Mouse (Mus musculus): Measurements from ENCODE around the gene Nosip. TPM values are rescaled to one million over a fixed set of nuclear protein-coding genes. Genes with fewer than 3 reads are reported as not detected.
A peak's percentile ranks its signal among the peaks of the same experiment; 100 is the strongest.

The Nosip gene
- polyA plus RNA-seq, 1 experiment from 2014 or later, result 60.9 TPM

GRCm38 (mm10) chr7:45052181-45052861 lies 9.9 kb upstream of the Nosip start:
- DNase-seq (ENCODE audit: low spot score), result peak; percentile 68
- peaks cover 15% of the 10 kb centered on the region for H3K4me1 ChIP-seq (replicated peaks; ENCODE audit: control insufficient read depth, insufficient read depth, low read length)
- ATAC-seq (replicated peaks; ENCODE audit: low FRiP score), result no peak
- H3K9ac ChIP-seq (ENCODE audit: low read depth, low read length), result peak overlapping the region; percentile 91
- under 1% methylated on average over 38 of the region's 38 CpGs for WGBS
- H3K9me3 ChIP-seq (ENCODE audit: control insufficient read depth, low read length), result no peaks in the 10 kb centered on the region
- peak overlapping the region; percentile 100 for H3K4me2 ChIP-seq
- no peaks in the 10 kb centered on the region for H3K27me3 ChIP-seq (replicated peaks; ENCODE audit: control insufficient read depth, insufficient read depth, low read length)
- peaks cover 30% of the 10 kb centered on the region for H3K36me3 ChIP-seq (ENCODE audit: control insufficient read depth, insufficient read depth, low read length)
- peak overlapping the region; percentile 99 for H3K27ac ChIP-seq (ENCODE audit: low read depth, low read length)
- H3K4me3 ChIP-seq (ENCODE audit: low read depth, low read length), result peak overlapping the region; percentile 72

- H3K4me1 ChIP-seq (replicated peaks; ENCODE audit: control insufficient read depth, insufficient read depth, low read length), result peaks cover 15% of the 10 kb centered on the region
These were observed 9.4 kb upstream of the Nosip start, which contains the start of gene Prr12 for GRCm38 (mm10) chr7:45052862-45053116. Gene Prr12, minus strand, starts transcription at chr7:45052881.

DNA sequence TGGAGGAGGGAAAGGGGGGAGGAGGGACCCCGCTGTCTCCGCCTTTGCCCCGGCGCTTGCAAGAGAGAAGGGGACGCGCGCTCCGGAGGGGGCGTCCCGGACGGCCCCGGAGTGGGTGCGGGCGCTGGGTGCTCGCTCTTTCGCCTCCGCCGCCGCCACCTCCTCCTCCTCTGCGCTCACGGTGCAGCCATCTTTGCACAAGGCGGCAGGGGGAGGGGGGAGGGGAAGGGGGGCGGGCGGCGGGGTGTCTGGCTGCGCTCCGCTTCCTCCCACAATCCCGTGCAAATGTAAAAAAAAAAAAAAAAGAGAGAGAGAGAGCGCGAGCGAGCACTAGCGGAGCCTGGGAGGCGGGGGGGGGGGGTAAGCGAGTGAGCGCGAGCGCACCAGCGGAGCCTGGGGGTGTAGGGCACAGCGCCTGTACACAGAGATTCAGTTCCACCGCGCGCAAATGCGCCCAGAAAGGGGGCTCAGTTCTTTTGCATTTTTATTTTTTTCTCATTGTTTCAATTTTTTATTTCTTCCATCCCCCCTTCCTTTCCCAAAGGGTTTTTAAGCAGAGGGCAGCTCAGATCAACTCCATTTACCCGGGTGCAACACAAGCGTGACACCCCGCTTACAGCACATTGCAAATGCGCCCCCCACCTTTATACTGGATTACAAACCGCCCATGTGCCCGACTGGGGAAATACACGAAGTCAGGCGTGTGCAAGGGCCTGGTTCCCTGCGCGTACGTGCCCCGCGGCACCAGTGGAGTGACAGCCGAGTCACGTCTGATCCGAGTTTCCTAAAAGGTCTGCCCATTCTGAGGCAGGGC lies 8.9 kb upstream of the Nosip start:
- Histone ChIP-seq H3K4me2 (peak overlapping the region; percentile 100), H3K27ac (ENCODE audit: low read depth, low read length) (peak overlapping the region; percentile 99), H3K36me3 (ENCODE audit: control insufficient read depth, insufficient read depth, low read length) (peaks cover 20% of the 10 kb centered on the region), H3K9me3 (ENCODE audit: control insufficient read depth, low read length) (no peaks in the 10 kb centered on the region), H3K27me3 (replicated peaks; ENCODE audit: control insufficient read depth, insufficient read depth, low read length) (no peaks in the 10 kb centered on the region), H3K9ac (ENCODE audit: low read depth, low read length) (peak overlapping the region; percentile 91), H3K4me1 (replicated peaks; ENCODE audit: control insufficient read depth, insufficient read depth, low read length) (peaks cover 15% of the 10 kb centered on the region), H3K4me3 (ENCODE audit: low read depth, low read length) (peak overlapping the region; percentile 72)
- DNase-seq (ENCODE audit: low spot score), result peak; percentile 85
- WGBS, result 0% methylated on average over 34 of the region's 59 CpGs
- peak; percentile 50 for ATAC-seq (replicated peaks; ENCODE audit: low FRiP score)

More at GRCm38 (mm10) chr7:45052862-45053116, 9.4 kb upstream of the Nosip start, which contains the start of gene Prr12:
- H3K27ac ChIP-seq (ENCODE audit: low read depth, low read length), result peak within 1 kb of the TSS; percentile 99
- DNase-seq (ENCODE audit: low spot score), result no peak
- WGBS, result 0% methylated on average over 14 of the region's 18 CpGs
- no peak for ATAC-seq (replicated peaks; ENCODE audit: low FRiP score)
- peak within 1 kb of the TSS; percentile 72 for H3K4me3 ChIP-seq (ENCODE audit: low read depth, low read length)
- H3K36me3 ChIP-seq (ENCODE audit: control insufficient read depth, insufficient read depth, low read length), result peaks cover 26% of the 10 kb centered on the region
- no peaks in the 10 kb centered on the region for H3K9me3 ChIP-seq (ENCODE audit: control insufficient read depth, low read length)
- peak within 1 kb of the TSS; percentile 91 for H3K9ac ChIP-seq (ENCODE audit: low read depth, low read length)
- peak within 1 kb of the TSS; percentile 100 for H3K4me2 ChIP-seq
- H3K27me3 ChIP-seq (replicated peaks; ENCODE audit: control insufficient read depth, insufficient read depth, low read length), result no peaks in the 10 kb centered on the region

GRCm38 (mm10) chr7:45053931-45054510 lies 8.2 kb upstream of the Nosip start:
- under 1% methylated on average over 33 of the region's 33 CpGs for WGBS
- Histone ChIP-seq H3K4me1 (replicated peaks; ENCODE audit: control insufficient read depth, insufficient read depth, low read length) (peaks cover 15% of the 10 kb centered on the region), H3K27ac (ENCODE audit: low read depth, low read length) (peak overlapping the region; percentile 99)

DNA sequence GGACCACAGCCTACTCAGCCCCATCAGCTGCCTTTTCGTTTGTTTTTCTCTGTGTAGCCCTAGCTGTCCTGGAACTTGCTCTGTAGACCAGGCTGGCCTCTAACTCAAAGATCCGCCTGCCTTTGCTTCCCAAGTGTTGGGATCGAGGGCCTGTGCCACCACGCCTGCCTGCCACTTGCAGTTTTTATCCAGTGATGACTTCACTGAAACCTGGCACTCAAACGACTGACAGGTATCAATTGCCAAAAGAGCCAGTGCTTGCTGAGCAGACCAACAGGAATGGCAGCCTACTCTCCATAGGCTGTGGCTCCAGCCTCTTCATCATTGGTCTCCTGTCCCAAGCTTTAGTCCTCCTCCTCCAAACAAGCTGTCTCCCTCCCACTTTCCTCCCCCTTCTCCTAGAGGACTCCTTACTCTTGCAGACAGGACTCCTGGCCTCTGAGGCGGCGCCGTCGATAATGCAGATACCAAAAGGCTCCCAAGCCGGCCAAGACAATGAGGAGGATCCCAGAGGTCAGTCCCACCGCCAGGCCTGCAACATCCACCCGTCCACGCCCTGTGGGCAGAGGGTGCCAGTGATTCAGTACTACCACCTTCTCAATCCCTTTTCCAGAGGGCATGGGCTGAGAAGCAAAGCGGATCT lies 5.8 kb upstream of the Nosip start:
- H3K4me1 ChIP-seq (replicated peaks; ENCODE audit: control insufficient read depth, insufficient read depth, low read length), result peaks cover 17% of the 10 kb centered on the region
- no peak overlapping the region for H3K27ac ChIP-seq (ENCODE audit: low read depth, low read length)
- WGBS, result 69% methylated on average over 14 of the region's 14 CpGs

More at GRCm38 (mm10) chr7:45053931-45054510, 8.2 kb upstream of the Nosip start:
- peak overlapping the region; percentile 72 for H3K4me3 ChIP-seq (ENCODE audit: low read depth, low read length)
- H3K4me2 ChIP-seq, result peak overlapping the region; percentile 100
- peaks cover 13% of the 10 kb centered on the region for H3K36me3 ChIP-seq (ENCODE audit: control insufficient read depth, insufficient read depth, low read length)
- peak; percentile 92 for DNase-seq (ENCODE audit: low spot score)
- H3K9ac ChIP-seq (ENCODE audit: low read depth, low read length), result peak overlapping the region; percentile 91
- no peaks in the 10 kb centered on the region for H3K9me3 ChIP-seq (ENCODE audit: control insufficient read depth, low read length)
- H3K27me3 ChIP-seq (replicated peaks; ENCODE audit: control insufficient read depth, insufficient read depth, low read length), result no peaks in the 10 kb centered on the region
- ATAC-seq (replicated peaks; ENCODE audit: low FRiP score), result peak; percentile 95

DNA sequence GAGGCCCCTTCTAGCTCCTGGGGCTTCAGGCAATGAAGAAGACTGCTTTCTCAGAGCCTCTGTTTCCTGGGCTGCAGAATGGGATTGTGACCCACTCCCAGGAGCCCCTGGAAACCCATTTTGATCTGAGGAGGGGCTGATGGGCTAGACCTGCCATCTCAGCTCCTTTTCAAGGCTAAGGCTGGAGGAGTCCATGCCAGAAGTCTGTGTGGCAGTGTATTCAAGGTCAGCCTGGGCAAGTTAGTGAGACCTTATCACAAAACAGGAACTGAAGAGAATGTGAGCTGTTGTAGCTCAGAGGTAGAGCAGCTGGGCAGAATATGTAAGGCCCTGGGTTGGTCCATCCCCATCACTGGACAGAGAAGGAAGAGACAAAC lies 5.3 kb upstream of the Nosip start:
- Histone ChIP-seq H3K4me3 (ENCODE audit: low read depth, low read length) (no peak overlapping the region), H3K4me1 (replicated peaks; ENCODE audit: control insufficient read depth, insufficient read depth, low read length) (peaks cover 16% of the 10 kb centered on the region), H3K9ac (ENCODE audit: low read depth, low read length) (no peak overlapping the region), H3K4me2 (no peak overlapping the region), H3K9me3 (ENCODE audit: control insufficient read depth, low read length) (no peaks in the 10 kb centered on the region), H3K27ac (ENCODE audit: low read depth, low read length) (no peak overlapping the region), H3K36me3 (ENCODE audit: control insufficient read depth, insufficient read depth, low read length) (no peaks in the 10 kb centered on the region), H3K27me3 (replicated peaks; ENCODE audit: control insufficient read depth, insufficient read depth, low read length) (no peaks in the 10 kb centered on the region)
- DNase-seq (ENCODE audit: low spot score), result no peak
- ATAC-seq (replicated peaks; ENCODE audit: low FRiP score), result no peak

More for the DNA sequence above, 5.8 kb upstream of the Nosip start:
- Histone ChIP-seq H3K27me3 (replicated peaks; ENCODE audit: control insufficient read depth, insufficient read depth, low read length) (no peaks in the 10 kb centered on the region), H3K4me2 (no peak overlapping the region), H3K9me3 (ENCODE audit: control insufficient read depth, low read length) (no peaks in the 10 kb centered on the region), H3K4me3 (ENCODE audit: low read depth, low read length) (no peak overlapping the region), H3K36me3 (ENCODE audit: control insufficient read depth, insufficient read depth, low read length) (no peaks in the 10 kb centered on the region), H3K9ac (ENCODE audit: low read depth, low read length) (no peak overlapping the region)
- DNase-seq (ENCODE audit: low spot score), result no peak
- no peak for ATAC-seq (replicated peaks; ENCODE audit: low FRiP score)

DNA sequence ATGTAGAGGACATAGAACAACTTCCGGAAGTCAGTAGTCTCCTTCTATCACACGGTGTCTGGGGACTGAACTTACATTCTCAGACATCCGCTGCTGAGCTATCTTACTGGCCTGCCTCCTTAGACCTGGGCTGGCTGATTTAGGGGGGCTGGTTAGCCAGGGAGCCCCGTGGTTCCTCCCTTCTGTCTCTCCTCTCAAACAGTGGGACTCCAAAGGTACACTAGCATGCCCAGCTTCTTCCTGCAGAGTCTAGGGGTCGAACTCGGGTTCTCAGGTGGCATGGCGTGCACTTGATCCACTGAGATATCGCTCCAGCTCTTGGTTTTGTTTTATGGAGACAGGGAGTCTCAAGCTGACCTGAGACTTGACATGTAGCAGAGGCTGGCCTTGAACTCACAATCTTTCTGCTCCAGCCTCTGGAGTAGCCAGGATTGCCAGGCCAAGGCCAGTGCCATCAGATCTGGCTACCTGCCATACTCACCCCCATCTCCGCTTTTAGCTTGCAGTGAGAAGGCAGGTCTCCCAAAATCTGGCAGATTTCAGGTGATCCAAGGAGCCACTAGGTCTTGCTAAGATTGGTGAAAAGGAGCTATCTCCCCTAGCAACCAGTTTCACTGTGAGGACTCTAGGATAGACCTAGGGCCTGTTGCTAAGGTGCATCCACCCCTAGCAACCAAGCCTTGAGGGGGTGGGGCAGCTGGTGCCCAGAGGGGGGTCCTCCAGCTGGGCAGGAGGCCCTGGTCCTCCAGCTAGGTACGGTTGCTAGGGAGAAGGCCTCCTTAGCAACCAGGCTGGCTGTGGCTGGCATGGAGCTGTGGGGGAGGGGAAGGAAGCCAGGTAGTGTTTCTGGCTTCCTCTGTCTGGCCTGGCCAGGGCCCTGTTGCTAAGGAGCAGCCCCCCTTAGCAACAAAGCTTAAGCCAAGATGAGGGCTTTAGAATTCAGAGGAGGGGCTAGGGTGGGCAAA lies 3.3 kb upstream of the Nosip start:
- no peak overlapping the region for H3K4me3 ChIP-seq (ENCODE audit: low read depth, low read length)
- no peak for DNase-seq (ENCODE audit: low spot score)
- ATAC-seq (replicated peaks; ENCODE audit: low FRiP score), result no peak
- 80% methylated on average over 10 of the region's 10 CpGs for WGBS
- H3K4me2 ChIP-seq, result no peak overlapping the region
- no peaks in the 10 kb centered on the region for H3K36me3 ChIP-seq (ENCODE audit: control insufficient read depth, insufficient read depth, low read length)
- H3K27me3 ChIP-seq (replicated peaks; ENCODE audit: control insufficient read depth, insufficient read depth, low read length), result no peaks in the 10 kb centered on the region
- no peak overlapping the region for H3K9ac ChIP-seq (ENCODE audit: low read depth, low read length)
- H3K4me1 ChIP-seq (replicated peaks; ENCODE audit: control insufficient read depth, insufficient read depth, low read length), result peaks cover 17% of the 10 kb centered on the region
- no peaks in the 10 kb centered on the region for H3K9me3 ChIP-seq (ENCODE audit: control insufficient read depth, low read length)
- no peak overlapping the region for H3K27ac ChIP-seq (ENCODE audit: low read depth, low read length)

All from liver, embryonic 11.5 days (tissue).